11 mouse cellular contexts compared by ENCODE assay signal in the genomic region with DNA sequence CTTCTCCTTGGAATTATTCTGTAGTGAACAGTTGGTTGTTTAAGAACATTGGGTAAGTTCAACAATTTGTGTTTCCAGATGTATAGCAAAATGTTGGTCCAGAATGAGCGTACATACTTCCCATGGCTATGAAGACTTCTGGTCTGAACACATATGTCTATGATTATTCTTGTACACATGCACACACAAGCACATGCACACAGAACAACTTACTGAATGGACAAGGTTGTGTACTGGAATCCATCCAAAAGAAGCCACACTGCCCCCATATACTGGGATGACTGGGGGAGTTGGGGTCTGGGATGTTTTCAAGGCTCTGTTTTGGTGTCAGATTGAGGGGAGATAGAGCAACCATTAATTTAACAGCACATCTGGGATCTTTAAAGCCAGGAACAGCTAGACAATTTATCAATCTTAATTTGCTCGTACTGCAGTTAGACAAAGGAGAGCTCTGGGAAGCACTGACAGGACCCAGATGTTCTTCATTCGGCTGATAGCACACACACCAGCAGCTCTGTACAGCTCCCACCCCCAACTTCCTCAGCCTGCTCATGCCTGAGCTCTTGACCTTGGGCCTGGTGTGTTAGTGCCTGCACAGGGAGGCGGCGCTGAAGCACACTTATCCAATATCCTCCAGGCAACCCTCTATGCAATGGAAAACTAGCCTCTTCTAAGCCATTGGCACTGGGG.
A peak's percentile ranks its signal among the peaks of the same experiment; 100 is the strongest.
DNase-seq lines count a peak whose midpoint lies in the region; ATAC-seq and TF ChIP-seq lines count a peak whose summit lies in the region.
"Had no signal": no experiment of that assay in that cellular context is flagged by ENCODE, and none has a peak within 500 bp of the region (broad histone marks: within the 10 kb centered on the region; RNA-seq: fewer than 3 reads in every experiment).

No protein-coding gene starts in this region.

- peak; percentile 27 for DNase-seq in ovary, postnatal 36 days (ENCODE audit: low spot score)
- no peak for DNase-seq in ovary, postnatal 14 days (ENCODE audit: low spot score)
- DNase-seq in limb, embryonic 14.5 days (ENCODE audit: low spot score), result peak; percentile 47
- no peak for DNase-seq in cerebellum, adult 2 months
- no peak for DNase-seq in cerebellum, adult 18-20 months
- DNase-seq in thymus, postnatal 36 days, result no peak
- DNase-seq: cerebellum, adult 9-11 months; right cerebral cortex, postnatal 4 days had no signal

- ATAC-seq in hindbrain, embryonic 16.5 days, result peak; percentile 70
- peak; percentile 53; the same call in 1 of the 2 replicates for ATAC-seq in limb, embryonic 14.5 days (ENCODE audit: low FRiP score, low read depth)
- no peak for ATAC-seq in granulocyte monocyte progenitor cell, adult 5-6 weeks (replicated peaks; ENCODE audit: poor library complexity, severe bottlenecking)

- H3K9me3 ChIP-seq in hindbrain, embryonic 16.5 days (ENCODE audit: control insufficient read depth, low read length), result no peaks in the 10 kb centered on the region
- H3K9me3 ChIP-seq in limb, embryonic 14.5 days (ENCODE audit: control insufficient read depth, low read length), result no peaks in the 10 kb centered on the region
- H3K9me3 ChIP-seq: limb, embryonic 15.5 days had no signal

- 60% methylated on average over 5 of the region's 5 CpGs for WGBS in hindbrain, embryonic 16.5 days
- 29% methylated on average over 5 of the region's 5 CpGs for WGBS in limb, embryonic 14.5 days
- 84% methylated on average over 5 of the region's 5 CpGs for WGBS in cerebellum, adult 2 months

- no peaks in the 10 kb centered on the region for H3K4me1 ChIP-seq in hindbrain, embryonic 16.5 days (ENCODE audit: control insufficient read depth, insufficient read depth, low read depth, low read length)
- peaks cover 4% of the 10 kb centered on the region; the same call in 1 of the 2 replicates for H3K4me1 ChIP-seq in limb, embryonic 14.5 days (ENCODE audit: control insufficient read depth, insufficient read depth, low read length)
- H3K4me1 ChIP-seq in cerebellum, adult 2 months (ENCODE audit: control insufficient read depth, insufficient read depth, low read length), result no peaks in the 10 kb centered on the region

- no peak overlapping the region for H3K9ac ChIP-seq in hindbrain, embryonic 16.5 days (ENCODE audit: low read depth, low read length)
- H3K9ac ChIP-seq in limb, embryonic 14.5 days (ENCODE audit: low read depth, low read length, severe bottlenecking), result no peak overlapping the region
- H3K9ac ChIP-seq: limb, embryonic 15.5 days had no signal

- no peak overlapping the region for H3K4me2 ChIP-seq in hindbrain, embryonic 16.5 days (ENCODE audit: low read length)
- H3K4me2 ChIP-seq in limb, embryonic 14.5 days (replicated peaks; ENCODE audit: low read depth, low read length, severe bottlenecking), result no peak overlapping the region
- H3K4me2 ChIP-seq: limb, embryonic 15.5 days had no signal

- no peak for TF ChIP-seq POLR2A in limb, embryonic 14.5 days (IDR thresholded peaks at IDR 0.05; ENCODE audit: borderline replicate concordance, extremely low read depth, insufficient read depth, insufficient read length)
- no peak for TF ChIP-seq POLR2A in cerebellum, adult 2 months (IDR thresholded peaks at IDR 0.05; ENCODE audit: borderline replicate concordance, insufficient read depth, low read length)

- TF ChIP-seq CTCF in cerebellum, adult 2 months (IDR thresholded peaks at IDR 0.05; ENCODE audit: borderline replicate concordance, insufficient read depth, low read depth, low read length), result no peak

- H3K36me3 ChIP-seq in hindbrain, embryonic 16.5 days (ENCODE audit: control insufficient read depth, insufficient read depth, low read length), result no peaks in the 10 kb centered on the region
- no peaks in the 10 kb centered on the region for H3K36me3 ChIP-seq in limb, embryonic 14.5 days (ENCODE audit: control insufficient read depth, insufficient read depth, low read length)
- H3K36me3 ChIP-seq: limb, embryonic 15.5 days had no signal

- H3K4me3 ChIP-seq in hindbrain, embryonic 16.5 days (ENCODE audit: low read length), result no peak overlapping the region
- H3K4me3 ChIP-seq in limb, embryonic 14.5 days (replicated peaks; ENCODE audit: low read length), result no peak overlapping the region
- H3K4me3 ChIP-seq in cerebellum, adult 2 months (replicated peaks; ENCODE audit: insufficient read depth, low read depth, low read length), result no peak overlapping the region
- H3K4me3 ChIP-seq: limb, embryonic 15.5 days had no signal

- no peaks in the 10 kb centered on the region for H3K27me3 ChIP-seq in hindbrain, embryonic 16.5 days (replicated peaks; ENCODE audit: control insufficient read depth, insufficient read depth, low read length)
- no peaks in the 10 kb centered on the region for H3K27me3 ChIP-seq in limb, embryonic 14.5 days (ENCODE audit: control insufficient read depth, insufficient read depth, low read length)
- no peaks in the 10 kb centered on the region for H3K27me3 ChIP-seq in cerebellum, adult 2 months (ENCODE audit: control insufficient read depth, insufficient read depth, low read length)
- H3K27me3 ChIP-seq: limb, embryonic 15.5 days had no signal

- H3K27ac ChIP-seq in hindbrain, embryonic 16.5 days (ENCODE audit: low read depth, low read length), result no peak overlapping the region
- H3K27ac ChIP-seq in limb, embryonic 14.5 days (replicated peaks; ENCODE audit: low read depth, low read length), result no peak overlapping the region
- H3K27ac ChIP-seq in cerebellum, adult 2 months (ENCODE audit: insufficient read depth, low read length), result no peak overlapping the region
- H3K27ac ChIP-seq: limb, embryonic 15.5 days had no signal

Comparison
In these comparisons a context has a peak if more than half of its experiments do, and no peak if none do; other contexts are left out.
1. DNase-seq: peak in ovary, postnatal 36 days (single experiment) and limb, embryonic 14.5 days (single experiment); none in ovary, postnatal 14 days (single experiment), cerebellum, adult 2 months (0 of 2), cerebellum, adult 18-20 months (0 of 2) and thymus, postnatal 36 days (0 of 2).